Mouse (Mus musculus) liver, adult 2 months (tissue): ENCODE results near the gene Agtrap.

ENCODE experiments used
- CTCF ChIP-seq: fragments of 200-500 bp; IDR thresholded peaks from 2 replicates; pipeline ENCODE4 v1.5.1; 2011; ENCODE audit warnings: low read depth, low read length, control low read depth
- POLR2A ChIP-seq: fragments of 200-500 bp; IDR thresholded peaks from 2 replicates; pipeline ENCODE4 v1.6.1; 2011; ENCODE audit warnings: low read length, control low read depth; ENCODE audit not compliant: insufficient read depth; ENCODE audit errors: extremely low read depth

DNA sequence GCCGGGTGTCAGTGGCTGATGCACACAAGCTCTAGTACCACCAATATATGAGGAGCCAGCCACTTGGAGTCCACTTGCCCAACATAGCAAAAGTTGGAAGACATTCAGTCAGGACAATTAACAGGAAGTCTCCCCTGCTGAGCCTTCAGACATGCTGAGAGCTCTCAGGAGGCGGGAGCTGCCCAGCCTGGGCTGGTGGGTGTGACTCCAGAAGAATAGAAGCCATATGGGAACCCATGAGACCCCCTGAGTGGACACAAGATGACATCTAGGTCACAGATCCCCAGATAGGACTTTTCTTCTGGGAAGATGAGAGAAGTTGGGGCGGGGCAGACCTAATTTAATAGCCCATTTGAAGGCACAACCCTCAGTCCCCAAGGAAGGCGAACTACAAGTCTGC is 1.3 kb upstream of the Agtrap start:
- TF ChIP-seq CTCF (no peak), POLR2A (no peak)
